Mouse (Mus musculus) CH12F3 (cell line): Measurements from ENCODE around the gene Casr.

ENCODE experiments used
- in situ Hi-C: fragments of 300-500 bp; cut with MboI; formaldehyde crosslinking; loops from 2 replicates; pipeline ENCODE4 v1.14.3; 2020; ENCODE audit warnings: low sequenced_read_pairs

The Casr gene

GRCm38 (mm10) chr16:36526596-36527282 is 35.2 kb downstream of the Casr start:
- in situ Hi-C loops = no loop called here

- in situ Hi-C loops = no loop called here
Observed at GRCm38 (mm10) chr16:36523095-36523494, 38.8 kb downstream of the Casr start.

GRCm38 (mm10) chr16:36516355-36516754 is 45.6 kb downstream of the Casr start:
- in situ Hi-C loops = no loop called here

GRCm38 (mm10) chr16:36507300-36507699 is 54.6 kb downstream of the Casr start:
- in situ Hi-C loops = no loop called here

GRCm38 (mm10) chr16:36506827-36507226 is 55.1 kb downstream of the Casr start:
- in situ Hi-C loops = no loop called here

GRCm38 (mm10) chr16:36505913-36506312 is 56.0 kb downstream of the Casr start:
- in situ Hi-C loops = no loop called here

GRCm38 (mm10) chr16:36505134-36505533 is 56.8 kb downstream of the Casr start:
- in situ Hi-C loops = no loop called here

GRCm38 (mm10) chr16:36502286-36502685 is 59.7 kb downstream of the Casr start:
- in situ Hi-C loops = no loop called here

GRCm38 (mm10) chr16:36492420-36492819 is 69.5 kb downstream of the Casr start:
- in situ Hi-C loops = no loop called here

- in situ Hi-C loops = loop anchor here (10.0 kb wide), 1 partner anchor 248 kb away; no protein-coding TSS in a partner anchor
Observed at GRCm38 (mm10) chr16:36476866-36477265, 85.1 kb downstream of the Casr start.

- in situ Hi-C loops = loop anchor here (10.0 kb wide), 1 partner anchor 249 kb away; no protein-coding TSS in a partner anchor
Observed at GRCm38 (mm10) chr16:36475530-36475929, 86.4 kb downstream of the Casr start.

GRCm38 (mm10) chr16:36474849-36475248 is 87.1 kb downstream of the Casr start:
- in situ Hi-C loops = loop anchor here (10.0 to 25.0 kb wide), 2 partner anchors 250 to 337 kb away; no protein-coding TSS in a partner anchor

- in situ Hi-C loops = loop anchor here (10.0 to 25.0 kb wide), 2 partner anchors 251 to 339 kb away; no protein-coding TSS in a partner anchor
Observed at GRCm38 (mm10) chr16:36473217-36474216, 88.4 kb downstream of the Casr start.

GRCm38 (mm10) chr16:36471066-36471633 is 90.8 kb downstream of the Casr start:
- in situ Hi-C loops = loop anchor here (10.0 to 25.0 kb wide), 2 partner anchors 254 to 341 kb away; no protein-coding TSS in a partner anchor

GRCm38 (mm10) chr16:36469955-36470478 is 91.9 kb downstream of the Casr start:
- in situ Hi-C loops = loop anchor here (10.0 to 25.0 kb wide), 2 partner anchors 255 to 342 kb away; no protein-coding TSS in a partner anchor

GRCm38 (mm10) chr16:36469367-36469766 is 92.6 kb downstream of the Casr start:
- in situ Hi-C loops = loop anchor here (25.0 kb wide), 1 partner anchor 343 kb away; no protein-coding TSS in a partner anchor

- in situ Hi-C loops = loop anchor here (25.0 kb wide), 1 partner anchor 343 kb away; no protein-coding TSS in a partner anchor
Observed at GRCm38 (mm10) chr16:36468862-36469261, 93.1 kb downstream of the Casr start.

GRCm38 (mm10) chr16:36467936-36468335 is 94.0 kb downstream of the Casr start:
- in situ Hi-C loops = loop anchor here (25.0 kb wide), 1 partner anchor 344 kb away; no protein-coding TSS in a partner anchor

GRCm38 (mm10) chr16:36465436-36465835 is 96.5 kb downstream of the Casr start:
- in situ Hi-C loops = loop anchor here (25.0 kb wide), 1 partner anchor 347 kb away; no protein-coding TSS in a partner anchor

GRCm38 (mm10) chr16:36464076-36464475 is 97.9 kb downstream of the Casr start:
- in situ Hi-C loops = loop anchor here (25.0 kb wide), 1 partner anchor 348 kb away; no protein-coding TSS in a partner anchor
